Mouse (Mus musculus): Measurements from ENCODE around the gene Ccdc58. TPM values are rescaled to one million over a fixed set of nuclear protein-coding genes. Genes with fewer than 3 reads are reported as not detected.
A peak's percentile ranks its signal among the peaks of the same experiment; 100 is the strongest.
"Not testable (repeated sequence)": the region's sequence is repeated elsewhere in the genome, so short reads cannot be mapped to it uniquely, and the experiment has no call there.

The Ccdc58 gene
- polyA plus RNA-seq, 1 experiment from 2014 or later: 99.7 TPM

DNA sequence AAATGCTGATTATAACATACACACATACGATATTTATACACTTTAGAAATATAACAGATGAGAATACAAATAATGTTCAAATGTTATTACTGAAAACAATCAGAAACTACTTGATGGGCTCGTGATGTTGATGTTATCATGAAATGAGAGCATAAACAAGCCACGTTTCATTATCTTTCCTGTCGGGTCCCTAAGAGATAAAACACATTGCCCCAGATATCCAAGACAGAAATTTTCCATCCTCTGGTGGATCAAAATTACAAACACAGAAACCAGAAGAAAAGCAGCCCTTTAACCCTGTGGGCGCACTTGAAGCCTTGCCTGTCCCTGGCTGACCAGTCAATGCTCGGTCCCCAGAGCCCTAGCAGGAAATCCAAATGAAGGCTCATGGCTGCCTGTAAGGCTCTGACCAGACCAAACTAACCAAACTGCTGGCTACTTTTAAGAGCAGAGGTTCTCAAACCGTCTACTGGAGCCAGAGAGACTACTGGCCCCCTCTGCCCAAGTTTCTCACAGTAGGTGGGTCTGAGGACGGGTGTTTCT is 13.5 kb upstream of the Ccdc58 start:
- no peak overlapping the region for H3K4me3 ChIP-seq (replicated peaks)
- no peak for ATAC-seq (ENCODE audit: insufficient read depth, low FRiP score, low read depth)
- H3K4me1 ChIP-seq: no peaks in the 10 kb centered on the region
- H3K4me2 ChIP-seq: no peak overlapping the region
- H3K9me3 ChIP-seq: no peaks in the 10 kb centered on the region
- H3K27ac ChIP-seq: no peak overlapping the region
- H3K36me3 ChIP-seq: peaks cover 6% of the 10 kb centered on the region; the same call in 1 of the 2 replicates
- WGBS: 51% methylated on average over 8 of the region's 8 CpGs
- no peak overlapping the region for H3K9ac ChIP-seq
- no peaks in the 10 kb centered on the region for H3K27me3 ChIP-seq (replicated peaks)

DNA sequence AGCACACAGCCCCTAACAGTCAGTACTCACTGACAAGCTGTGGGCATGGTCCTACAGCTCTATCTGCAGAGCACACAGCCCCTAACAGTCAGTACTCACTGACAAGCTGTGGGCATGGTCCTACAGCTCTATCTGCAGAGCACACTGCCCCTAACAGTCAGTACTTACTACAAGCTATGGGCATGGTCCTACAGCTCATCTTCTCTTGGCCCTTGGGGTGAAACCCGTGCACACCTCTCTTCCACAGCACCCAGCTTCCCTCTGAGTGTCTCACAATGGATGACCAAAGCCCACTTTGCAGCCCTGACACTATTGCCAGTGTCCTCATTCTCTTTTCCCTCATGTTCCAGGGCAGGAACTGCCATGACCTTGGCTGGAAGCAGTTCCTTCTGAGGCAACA is 9.0 kb upstream of the Ccdc58 start:
- WGBS: 86% methylated on average over 1 of the region's 1 CpGs

DNA sequence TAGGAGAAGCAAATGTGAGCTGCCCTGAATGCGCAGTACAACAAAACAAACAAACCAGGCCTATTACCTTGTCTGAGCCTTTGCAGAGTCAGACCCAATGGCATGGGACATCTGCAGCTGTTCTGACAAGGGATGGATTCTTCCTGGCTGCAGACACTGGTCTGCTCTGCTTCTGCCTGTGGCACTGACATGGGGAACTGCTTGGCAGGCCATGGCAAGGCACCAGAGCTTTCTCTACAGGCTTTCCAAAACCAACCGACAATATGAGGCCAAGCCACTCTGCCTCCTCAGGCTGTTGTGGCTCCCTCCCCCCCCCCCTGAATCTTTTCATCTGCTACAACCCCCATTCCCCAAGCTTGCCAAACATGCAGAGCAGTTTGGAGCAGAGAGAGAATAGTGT is 8.2 kb upstream of the Ccdc58 start:
- WGBS: 67% methylated on average over 2 of the region's 2 CpGs
- Histone ChIP-seq H3K27ac (no peak overlapping the region), H3K4me3 (replicated peaks) (no peak overlapping the region), H3K27me3 (replicated peaks) (no peaks in the 10 kb centered on the region), H3K4me1 (peaks cover 2% of the 10 kb centered on the region; the same call in 1 of the 2 replicates), H3K36me3 (peaks cover 7% of the 10 kb centered on the region; the same call in 1 of the 2 replicates), H3K9ac (no peak overlapping the region), H3K4me2 (no peak overlapping the region), H3K9me3 (no peaks in the 10 kb centered on the region)
- no peak for ATAC-seq (ENCODE audit: insufficient read depth, low FRiP score, low read depth)

More for the DNA sequence above, 9.0 kb upstream of the Ccdc58 start:
- H3K27ac ChIP-seq; H3K4me2 ChIP-seq; H3K4me3 ChIP-seq (replicated peaks); H3K36me3 ChIP-seq; H3K4me1 ChIP-seq; H3K27me3 ChIP-seq (replicated peaks); ATAC-seq (ENCODE audit: insufficient read depth, low FRiP score, low read depth); H3K9me3 ChIP-seq; H3K9ac ChIP-seq: not testable (repeated sequence)

DNA sequence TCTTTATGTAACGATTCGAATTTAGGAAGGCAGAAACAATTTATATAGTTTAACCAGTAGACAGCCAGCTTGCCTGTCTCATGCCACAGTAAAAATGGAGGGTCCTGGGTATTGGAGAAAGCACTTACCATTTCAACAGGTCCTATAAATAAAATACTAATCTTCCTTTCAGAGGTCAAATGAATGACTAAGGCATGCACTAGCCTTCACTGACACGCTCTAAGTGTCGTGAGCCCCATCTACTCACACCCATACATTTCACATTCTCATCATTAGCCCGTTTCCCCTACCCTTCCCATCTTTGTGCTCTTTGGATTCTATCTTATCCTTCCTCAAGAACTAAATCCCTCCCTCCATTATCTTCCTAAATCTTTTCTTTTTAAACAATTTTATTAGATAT is 6.6 kb upstream of the Ccdc58 start:
- WGBS: 72% methylated on average over 5 of the region's 5 CpGs

DNA sequence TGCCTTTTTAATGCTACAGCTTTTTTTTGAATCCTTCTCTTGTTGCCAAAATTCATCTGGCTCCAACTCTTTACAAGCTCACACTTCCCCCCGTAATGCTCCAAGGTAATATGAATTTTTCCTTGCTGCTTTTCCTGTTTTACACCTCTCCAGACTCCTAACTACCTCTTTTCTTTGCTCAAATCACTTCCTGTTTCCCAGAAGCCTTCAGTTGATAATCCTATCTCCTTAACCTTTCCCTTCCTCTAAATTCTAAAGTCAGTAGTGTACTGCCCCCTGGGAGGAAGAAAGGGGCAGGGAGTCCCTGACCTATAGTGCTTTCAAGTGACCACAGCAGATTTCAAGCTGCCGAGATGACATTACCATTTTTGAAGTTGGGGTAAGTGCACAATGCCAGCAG is 3.8 kb upstream of the Ccdc58 start:
- no peak for ATAC-seq (ENCODE audit: insufficient read depth, low FRiP score, low read depth)
- H3K27ac ChIP-seq: no peak overlapping the region
- H3K4me1 ChIP-seq: peaks cover 10% of the 10 kb centered on the region
- H3K9me3 ChIP-seq: no peaks in the 10 kb centered on the region
- no peak overlapping the region for H3K4me2 ChIP-seq
- WGBS: 70% methylated on average over 2 of the region's 2 CpGs
- 0 out of 2 replicates have a peak, but pooled peaks cover 3% of the 10 kb centered on the region for H3K36me3 ChIP-seq
- H3K27me3 ChIP-seq (replicated peaks): no peaks in the 10 kb centered on the region
- no peak overlapping the region for H3K4me3 ChIP-seq (replicated peaks)
- no peak overlapping the region for H3K9ac ChIP-seq

More for the DNA sequence above, 6.6 kb upstream of the Ccdc58 start:
- Histone ChIP-seq H3K27me3 (replicated peaks) (no peaks in the 10 kb centered on the region), H3K4me2 (no peak overlapping the region), H3K4me3 (replicated peaks) (no peak overlapping the region), H3K36me3 (peaks cover 7% of the 10 kb centered on the region; the same call in 1 of the 2 replicates), H3K9ac (no peak overlapping the region), H3K4me1 (peaks cover 10% of the 10 kb centered on the region), H3K27ac (no peak overlapping the region), H3K9me3 (no peaks in the 10 kb centered on the region)
- no peak for ATAC-seq (ENCODE audit: insufficient read depth, low FRiP score, low read depth)

DNA sequence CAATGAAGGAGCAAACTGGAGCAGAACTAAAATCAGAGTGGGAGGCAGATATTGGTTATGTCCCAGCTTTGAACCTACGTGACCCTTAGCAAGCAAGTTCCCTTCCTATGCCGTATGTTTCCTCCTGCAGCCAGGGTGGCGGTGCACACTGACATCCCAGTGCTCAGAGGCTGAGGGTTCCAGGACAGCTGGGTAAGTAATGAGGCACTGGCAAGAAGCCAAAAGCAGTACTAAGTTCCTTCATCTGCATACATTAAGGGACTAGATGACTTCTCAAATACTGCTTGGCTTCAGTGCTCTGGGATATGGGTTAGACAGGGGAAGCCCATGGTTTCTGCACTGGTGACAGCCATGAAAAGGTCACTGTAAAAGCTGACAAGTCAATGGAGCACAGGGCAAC is 3.1 kb upstream of the Ccdc58 start:
- H3K27ac ChIP-seq: no peak overlapping the region

DNA sequence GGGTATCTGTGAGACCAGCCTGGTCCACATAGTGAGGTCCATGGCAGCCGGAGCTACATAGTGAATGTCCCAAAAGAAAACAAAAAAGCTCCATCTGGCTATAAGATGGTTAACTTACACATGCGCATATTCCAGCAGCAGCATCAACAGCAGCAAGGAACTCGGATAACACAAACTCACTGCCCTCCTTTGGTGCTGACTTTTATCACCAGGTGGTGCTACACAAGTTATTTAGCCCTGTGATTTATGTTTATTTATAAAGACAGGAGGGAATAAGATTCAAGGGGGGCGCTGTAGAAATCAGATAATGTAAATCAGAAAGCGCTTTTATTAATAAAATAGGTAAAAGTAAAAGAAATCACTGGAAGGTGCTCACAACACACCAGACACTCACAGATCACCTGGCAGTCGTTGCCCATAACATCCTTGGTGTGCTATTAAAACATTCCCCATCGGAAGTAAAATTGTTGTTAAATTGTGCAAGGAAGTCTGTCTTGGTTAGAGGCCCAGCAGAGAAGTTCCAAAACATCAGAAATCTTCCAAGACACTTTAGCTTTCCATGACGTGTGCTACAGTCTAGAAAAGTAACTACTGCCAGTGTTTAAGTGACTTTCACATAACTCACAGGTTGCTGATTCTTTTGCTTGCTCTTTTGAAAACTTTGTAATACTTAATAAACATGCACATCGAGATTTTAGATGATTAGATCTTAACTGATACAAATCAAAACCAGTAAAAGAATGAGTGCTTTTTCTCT is 1.5 kb upstream of the Ccdc58 start:
- peak overlapping the region; percentile 60 for H3K4me2 ChIP-seq
- H3K9ac ChIP-seq: no peak overlapping the region
- no peak for ATAC-seq (ENCODE audit: insufficient read depth, low FRiP score, low read depth)
- 28% methylated on average over 9 of the region's 9 CpGs for WGBS
- H3K9me3 ChIP-seq: no peaks in the 10 kb centered on the region
- H3K27me3 ChIP-seq (replicated peaks): no peaks in the 10 kb centered on the region
- H3K27ac ChIP-seq: no peak overlapping the region
- peaks cover 10% of the 10 kb centered on the region for H3K4me1 ChIP-seq
- peak overlapping the region; percentile 90 for H3K4me3 ChIP-seq (replicated peaks)
- H3K36me3 ChIP-seq: 0 out of 2 replicates have a peak, but pooled peaks cover 3% of the 10 kb centered on the region

More for the DNA sequence above, 3.1 kb upstream of the Ccdc58 start:
- H3K9ac ChIP-seq: no peak overlapping the region
- H3K36me3 ChIP-seq: 0 out of 2 replicates have a peak, but pooled peaks cover 3% of the 10 kb centered on the region
- H3K4me3 ChIP-seq (replicated peaks): no peak overlapping the region
- H3K4me2 ChIP-seq: no peak overlapping the region
- 53% methylated on average over 3 of the region's 3 CpGs for WGBS
- H3K4me1 ChIP-seq: peaks cover 10% of the 10 kb centered on the region
- no peak for ATAC-seq (ENCODE audit: insufficient read depth, low FRiP score, low read depth)
- H3K9me3 ChIP-seq: no peaks in the 10 kb centered on the region
- no peaks in the 10 kb centered on the region for H3K27me3 ChIP-seq (replicated peaks)

DNA sequence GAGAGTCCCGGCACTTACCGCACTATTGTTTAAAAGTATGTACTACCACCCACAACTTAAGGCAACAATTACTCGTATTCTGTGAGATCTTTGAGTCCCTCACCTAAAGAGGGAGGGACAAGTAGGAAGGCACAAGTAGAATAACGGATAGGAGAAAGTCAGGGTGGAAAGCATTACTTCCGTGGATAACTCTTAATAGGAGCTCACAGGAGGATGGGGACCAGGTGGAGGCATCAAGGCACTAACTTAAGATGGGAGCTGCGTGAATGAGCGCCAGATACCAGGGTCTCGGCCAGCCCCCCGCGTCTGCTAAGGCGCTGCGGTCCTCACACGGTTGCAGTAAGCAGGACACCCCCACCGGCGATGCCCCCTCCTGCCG is 425 bp upstream of the Ccdc58 start:
- peak overlapping the region; percentile 84 for H3K9ac ChIP-seq
- no peaks in the 10 kb centered on the region for H3K9me3 ChIP-seq
- H3K4me1 ChIP-seq: peaks cover 10% of the 10 kb centered on the region
- H3K4me2 ChIP-seq: peak overlapping the region; percentile 60
- H3K27ac ChIP-seq: peak overlapping the region; percentile 99
- H3K4me3 ChIP-seq (replicated peaks): peak overlapping the region; percentile 90
- 0% methylated on average over 16 of the region's 16 CpGs for WGBS
- H3K36me3 ChIP-seq: 0 out of 2 replicates have a peak, but pooled peaks cover 3% of the 10 kb centered on the region
- no peaks in the 10 kb centered on the region for H3K27me3 ChIP-seq (replicated peaks)
- peak; percentile 58 for ATAC-seq (ENCODE audit: insufficient read depth, low FRiP score, low read depth)

DNA sequence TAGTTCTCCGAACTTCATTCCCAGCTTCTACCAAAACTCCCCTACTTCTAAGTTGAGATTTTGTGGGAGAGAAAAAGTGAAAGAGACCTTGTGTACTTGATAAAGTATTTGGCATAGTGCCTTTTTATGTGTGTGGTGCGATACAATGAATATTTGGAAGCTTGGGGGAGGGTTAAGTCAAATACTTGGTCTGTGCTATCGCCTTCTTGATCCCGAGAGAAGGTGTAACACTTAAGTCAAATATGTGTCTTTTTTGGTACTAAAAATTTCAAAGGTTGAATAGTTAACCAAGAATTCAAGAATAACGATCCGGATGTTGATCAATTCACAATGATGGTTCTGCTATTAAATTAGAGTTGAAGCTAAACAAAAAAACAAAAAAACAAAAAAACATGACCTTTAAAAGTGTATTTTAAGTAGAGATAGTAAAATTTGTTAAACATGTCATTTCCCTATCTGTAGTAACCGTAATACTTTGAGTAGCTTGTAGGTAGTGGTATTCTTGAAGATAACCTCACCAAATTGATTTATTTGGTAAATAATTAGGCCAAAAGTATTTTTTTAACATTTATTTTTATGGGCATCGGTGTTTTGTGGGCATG is 1.0 kb downstream of the Ccdc58 start:
- no peak for ATAC-seq (ENCODE audit: insufficient read depth, low FRiP score, low read depth)
- H3K4me2 ChIP-seq: peak overlapping the region; percentile 60
- H3K27me3 ChIP-seq (replicated peaks): no peaks in the 10 kb centered on the region
- no peaks in the 10 kb centered on the region for H3K9me3 ChIP-seq
- peak overlapping the region; percentile 84 for H3K9ac ChIP-seq
- H3K4me1 ChIP-seq: peaks cover 10% of the 10 kb centered on the region
- peak overlapping the region; percentile 99 for H3K27ac ChIP-seq
- no peaks in the 10 kb centered on the region for H3K36me3 ChIP-seq
- H3K4me3 ChIP-seq (replicated peaks): peak overlapping the region; percentile 90
- WGBS: 24% methylated on average over 8 of the region's 8 CpGs

DNA sequence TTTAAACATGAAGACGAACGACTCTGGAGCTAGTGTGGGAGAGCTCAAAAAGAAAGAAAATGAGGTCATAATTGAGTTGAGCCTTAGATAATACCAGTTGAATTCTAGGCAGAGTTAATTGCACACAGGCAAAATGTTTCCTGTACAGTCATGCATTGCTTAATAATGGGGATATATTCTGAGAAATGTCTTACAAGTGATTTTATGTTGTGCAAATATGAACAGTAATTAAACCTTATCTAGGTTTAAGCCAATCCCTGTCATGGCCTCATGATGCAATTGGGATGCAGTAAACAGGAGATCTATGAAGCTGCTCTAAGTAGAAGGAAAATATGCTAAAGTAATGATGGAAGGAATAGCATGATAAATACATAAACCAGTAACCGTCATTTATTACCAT is 3.3 kb downstream of the Ccdc58 start:
- Histone ChIP-seq H3K27me3 (replicated peaks) (no peaks in the 10 kb centered on the region), H3K36me3 (no peaks in the 10 kb centered on the region), H3K27ac (no peak overlapping the region), H3K9ac (no peak overlapping the region), H3K4me2 (no peak overlapping the region), H3K9me3 (no peaks in the 10 kb centered on the region), H3K4me1 (peaks cover 1% of the 10 kb centered on the region; the same call in 1 of the 2 replicates), H3K4me3 (replicated peaks) (no peak overlapping the region)
- WGBS: 75% methylated on average over 3 of the region's 3 CpGs
- no peak for ATAC-seq (ENCODE audit: insufficient read depth, low FRiP score, low read depth)

DNA sequence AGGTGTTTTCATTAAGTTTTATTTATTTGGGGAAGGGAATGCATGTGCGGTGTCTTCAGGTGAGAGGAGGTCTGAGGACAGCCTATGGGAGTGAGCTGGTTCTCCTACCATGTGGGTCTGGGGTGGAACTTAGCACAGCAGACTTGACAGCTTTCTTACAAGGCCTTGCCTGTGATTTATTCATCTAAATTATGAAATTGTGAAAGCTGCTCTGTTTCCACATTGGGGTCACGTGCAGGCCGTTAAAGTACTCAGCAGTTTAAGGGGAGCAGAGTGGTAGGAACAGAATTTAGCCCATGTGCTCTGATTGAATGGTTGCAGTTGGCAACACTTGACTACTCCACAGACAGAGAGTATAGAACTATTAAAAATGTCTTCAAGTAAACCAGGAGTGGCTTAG is 8.4 kb downstream of the Ccdc58 start:
- H3K9me3 ChIP-seq: no peaks in the 10 kb centered on the region
- H3K27me3 ChIP-seq (replicated peaks): no peaks in the 10 kb centered on the region
- no peak overlapping the region for H3K27ac ChIP-seq
- no peaks in the 10 kb centered on the region for H3K4me1 ChIP-seq
- H3K4me2 ChIP-seq: no peak overlapping the region
- H3K4me3 ChIP-seq (replicated peaks): no peak overlapping the region
- H3K9ac ChIP-seq: no peak overlapping the region
- ATAC-seq (ENCODE audit: insufficient read depth, low FRiP score, low read depth): no peak
- 93% methylated on average over 3 of the region's 3 CpGs for WGBS
- no peaks in the 10 kb centered on the region for H3K36me3 ChIP-seq

DNA sequence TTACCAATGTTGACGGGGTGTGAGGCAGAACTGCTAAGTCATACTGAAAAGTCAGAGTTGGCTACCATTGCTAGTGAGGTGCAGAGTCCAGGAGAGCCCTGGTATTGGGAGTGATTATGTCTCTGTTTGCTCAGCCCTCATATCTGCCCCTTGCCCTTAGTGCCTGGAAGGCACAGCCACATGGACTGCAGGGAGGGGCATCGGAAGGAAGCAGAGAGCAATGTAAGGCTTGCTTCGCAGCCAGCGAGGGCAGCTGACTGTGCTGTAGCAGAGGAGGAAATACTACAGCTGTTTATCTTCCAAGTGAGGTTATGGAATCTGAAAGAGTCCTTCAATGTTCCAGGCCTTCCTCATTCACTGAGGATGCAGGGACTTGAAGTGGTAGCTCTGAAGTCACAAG is 16.4 kb downstream of the Ccdc58 start:
- Histone ChIP-seq H3K9ac (no peak overlapping the region), H3K4me2 (no peak overlapping the region), H3K36me3 (peaks cover 14% of the 10 kb centered on the region; the same call in 1 of the 2 replicates), H3K27ac (peak overlapping the region; percentile 16; the same call in 1 of the 2 replicates), H3K9me3 (no peaks in the 10 kb centered on the region), H3K4me1 (no peaks in the 10 kb centered on the region), H3K27me3 (replicated peaks) (no peaks in the 10 kb centered on the region), H3K4me3 (replicated peaks) (no peak overlapping the region)
- ATAC-seq (ENCODE audit: insufficient read depth, low FRiP score, low read depth): peak; percentile 86
- 76% methylated on average over 4 of the region's 4 CpGs for WGBS

Measured in stomach, embryonic 15.5 days (tissue).